Mouse (Mus musculus) neural tube, embryonic 14.5 days (tissue): ENCODE results near the gene Slc7a4. TPM values are rescaled to one million over a fixed set of nuclear protein-coding genes. Genes with fewer than 3 reads are reported as not detected.

Experiments used
- ATAC-seq: fragments of 200-750 bp; cut with Nextera tagmentation; 2 replicates; pipeline ENCODE4 v1.8.0; 2017; ENCODE audit warnings: low read depth, mild to moderate bottlenecking, moderate TSS enrichment, moderate library complexity
- H3K27ac ChIP-seq: fragments of 300-500 bp; sonication (generic); 2 replicates; pipeline ENCODE4 v1.5.1; 2014; ENCODE audit warnings: low read depth, mild to moderate bottlenecking, control low read depth, low read length, moderate library complexity, mixed read lengths
- H3K27me3 ChIP-seq: fragments of 300-500 bp; sonication (generic); 2 replicates; pipeline ENCODE4 v1.6.1; 2014; ENCODE audit warnings: low read length; ENCODE audit not compliant: control insufficient read depth, insufficient read depth
- H3K36me3 ChIP-seq: fragments of 300-500 bp; sonication (generic); 2 replicates; pipeline ENCODE4 v1.6.1; 2014; ENCODE audit warnings: low read length, mixed read lengths; ENCODE audit not compliant: control insufficient read depth, insufficient read depth
- H3K4me1 ChIP-seq: fragments of 300-500 bp; sonication (generic); 2 replicates; pipeline ENCODE4 v1.6.1; 2014; ENCODE audit warnings: low read length; ENCODE audit not compliant: control insufficient read depth, insufficient read depth
- H3K4me2 ChIP-seq: fragments of 300-500 bp; sonication (generic); 2 replicates; pipeline ENCODE4 v1.6.1; 2014; ENCODE audit warnings: mild to moderate bottlenecking, low read depth, low read length, control low read depth
- H3K4me3 ChIP-seq: fragments of 300-500 bp; sonication (generic); 2 replicates; pipeline ENCODE4 v1.5.1; 2014; ENCODE audit warnings: low read depth, low read length, control low read depth, mixed read lengths
- H3K9ac ChIP-seq: fragments of 300-500 bp; sonication (generic); replicated peaks from 2 replicates; pipeline ENCODE4 v1.6.1; 2014; ENCODE audit warnings: low read depth, mild to moderate bottlenecking, control low read depth, low read length, mixed read lengths
- H3K9me3 ChIP-seq: fragments of 300-500 bp; sonication (generic); 2 replicates; pipeline ENCODE4 v1.6.1; 2016; ENCODE audit warnings: low read length; ENCODE audit not compliant: control insufficient read depth
- WGBS: fragments of 180-500 bp; shearing (Covaris S2); extraction: QIAGEN DNeasy Blood & Tissue Kit; methylation state at CpG from one replicate; pipeline ENCODE4 v1.1.7; 2014; 5-methylcytosine and 5-hydroxymethylcytosine counted together
- polyA plus RNA-seq: library from polyadenylated mRNA; unstranded; fragments of >200 nt; fragmentation: Nextera tagmentation; extraction: Ambion mirVana; gene quantifications from 2 replicates; pipeline ENCODE4 v1.2.1, GENCODE M21; 2014

The Slc7a4 gene
- polyA plus RNA-seq, 1 experiment from 2014 or later = 39.1 TPM

DNA sequence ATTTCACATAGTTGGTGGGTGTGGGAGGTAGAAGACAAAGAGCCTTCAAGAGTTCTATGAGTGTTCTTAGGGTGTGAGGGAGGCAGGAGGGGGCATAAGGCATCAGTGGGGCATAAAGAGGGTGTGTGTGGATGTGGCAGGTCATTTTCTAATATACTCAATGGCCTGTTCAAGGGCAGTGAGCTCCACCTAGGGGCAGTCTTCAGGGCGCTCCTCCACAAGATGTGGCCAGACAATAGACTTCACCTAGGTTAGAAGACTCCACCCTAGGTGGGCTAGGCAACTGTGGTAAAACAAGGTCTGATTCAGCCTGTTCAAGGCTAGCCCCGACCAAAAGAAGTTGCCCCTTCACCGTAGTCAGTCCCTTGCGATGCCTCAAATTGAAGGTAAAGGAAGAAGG lies 50.7 kb downstream of the Slc7a4 start:
- no peak overlapping the region for H3K9ac ChIP-seq
- H3K4me2 ChIP-seq = no peak overlapping the region
- no peaks in the 10 kb centered on the region for H3K27me3 ChIP-seq
- H3K4me1 ChIP-seq = peaks cover 17% of the 10 kb centered on the region
- no peaks in the 10 kb centered on the region for H3K9me3 ChIP-seq
- H3K36me3 ChIP-seq = peaks cover 9% of the 10 kb centered on the region
- no peak overlapping the region for H3K4me3 ChIP-seq
- ATAC-seq = no peak
- 51% methylated on average over 4 of the region's 4 CpGs for WGBS
- no peak overlapping the region for H3K27ac ChIP-seq

DNA sequence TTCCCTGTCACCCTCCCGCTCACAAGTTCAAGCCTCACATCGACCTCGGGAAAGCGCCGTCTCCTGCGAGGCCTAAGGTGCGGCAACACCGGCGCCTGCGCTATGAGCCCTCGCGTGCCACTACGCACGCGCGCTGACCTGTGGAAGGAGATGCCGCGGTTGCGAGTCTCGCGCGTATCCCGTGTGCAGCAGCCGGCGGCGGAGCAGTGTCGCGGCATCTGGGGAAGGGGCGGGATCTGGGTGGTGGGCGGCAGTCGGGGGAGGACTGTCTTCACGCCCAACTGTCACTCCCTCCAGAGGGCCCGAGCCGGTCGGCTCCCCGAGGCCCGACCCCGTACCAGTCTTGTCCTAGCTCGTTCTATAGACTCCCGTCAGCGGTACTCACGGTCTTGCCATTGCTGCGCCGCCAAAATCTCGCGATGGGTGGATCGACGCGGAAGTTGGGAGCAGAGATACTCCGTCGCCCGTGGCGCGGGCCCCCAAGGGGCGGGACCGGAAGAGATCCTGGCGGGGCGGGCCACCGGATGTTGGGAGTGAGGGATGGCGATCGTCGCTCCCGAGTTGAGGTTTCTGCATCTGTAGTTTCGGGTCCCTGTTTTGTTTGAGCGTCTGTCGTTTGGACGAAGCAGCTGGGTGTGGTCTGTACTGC lies 52.2 kb downstream of the Slc7a4 start, which contains the start of gene Thap7:
Thap7 (minus strand) TSS at position 497 of the 649 bp plus-strand sequence.
- WGBS = under 1% methylated on average over 64 of the region's 67 CpGs
- Histone ChIP-seq H3K4me2 (peak within 1 kb of the TSS; percentile 91), H3K4me3 (peak within 1 kb of the TSS; percentile 70), H3K36me3 (peaks cover 22% of the 10 kb centered on the region), H3K4me1 (peaks cover 17% of the 10 kb centered on the region), H3K27ac (peak within 1 kb of the TSS; percentile 97), H3K9ac (peak within 1 kb of the TSS; percentile 90), H3K27me3 (no peaks in the 10 kb centered on the region), H3K9me3 (no peaks in the 10 kb centered on the region)
- peak; percentile 97 for ATAC-seq

DNA sequence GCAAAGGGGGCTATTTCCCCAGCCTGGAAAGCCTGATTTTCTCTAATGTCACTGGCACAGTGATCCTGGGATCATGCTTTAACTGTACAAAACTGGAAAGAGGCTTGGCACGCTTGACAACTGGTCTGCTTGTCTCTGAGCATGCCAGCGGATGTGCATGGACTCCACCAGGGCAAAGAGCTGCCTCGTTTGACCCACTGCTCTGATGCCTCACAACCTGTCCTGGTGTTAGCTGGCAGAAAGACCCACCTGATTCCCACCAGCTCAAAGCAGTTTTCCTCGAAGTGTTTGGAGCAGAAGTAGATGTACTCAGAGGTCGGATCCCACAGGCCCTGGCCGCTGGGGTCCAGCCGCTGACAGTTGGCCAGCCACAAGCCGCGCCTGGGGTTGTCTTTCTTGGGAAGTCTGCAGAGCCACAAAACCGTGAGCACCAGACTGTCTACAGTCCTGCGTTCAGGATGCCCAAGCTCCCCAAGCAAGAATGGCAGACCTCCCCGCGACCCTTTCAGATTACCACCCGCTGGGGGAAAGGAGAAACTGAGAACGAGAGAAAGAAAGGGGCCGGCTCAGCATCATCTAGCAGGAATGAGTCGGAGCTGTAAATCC lies 52.9 kb downstream of the Slc7a4 start:
- peak; percentile 2; the same call in 1 of the 2 replicates for ATAC-seq
- WGBS = 13% methylated on average over 17 of the region's 17 CpGs
- H3K36me3 ChIP-seq = peaks cover 29% of the 10 kb centered on the region

DNA sequence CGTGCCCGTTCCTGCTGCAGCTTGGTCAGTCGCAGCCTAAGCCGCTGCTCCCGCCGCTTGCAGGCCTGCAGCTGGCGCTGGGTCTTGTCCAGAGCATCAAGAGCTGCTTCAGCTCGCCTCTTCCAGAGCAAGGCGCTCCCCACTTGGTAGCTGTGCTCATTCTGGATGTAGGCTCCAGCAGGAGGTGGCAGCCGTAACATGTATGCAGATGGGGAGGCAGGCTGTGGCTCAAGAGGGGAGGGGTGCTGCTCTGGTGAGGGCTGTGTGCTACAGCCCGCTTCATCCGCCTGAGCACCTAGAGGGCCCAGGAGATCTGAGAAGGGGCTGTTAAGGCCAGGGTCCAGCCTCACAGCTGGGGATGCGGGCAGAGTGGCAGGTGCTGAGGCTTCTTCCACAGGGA lies 54.7 kb downstream of the Slc7a4 start:
- no peak for ATAC-seq
- 90% methylated on average over 13 of the region's 13 CpGs for WGBS
- no peak overlapping the region for H3K4me2 ChIP-seq
- no peaks in the 10 kb centered on the region for H3K27me3 ChIP-seq
- H3K9me3 ChIP-seq = no peaks in the 10 kb centered on the region
- no peak overlapping the region for H3K4me3 ChIP-seq
- H3K4me1 ChIP-seq = peaks cover 17% of the 10 kb centered on the region
- H3K9ac ChIP-seq = no peak overlapping the region
- H3K36me3 ChIP-seq = peaks cover 44% of the 10 kb centered on the region
- H3K27ac ChIP-seq = no peak overlapping the region

More for the DNA sequence above, 52.9 kb downstream of the Slc7a4 start:
- H3K27me3 ChIP-seq = no peaks in the 10 kb centered on the region
- H3K4me3 ChIP-seq = peak overlapping the region; percentile 70
- H3K4me2 ChIP-seq = peak overlapping the region; percentile 91
- peak overlapping the region; percentile 97 for H3K27ac ChIP-seq
- H3K9ac ChIP-seq = peak overlapping the region; percentile 90
- H3K9me3 ChIP-seq = no peaks in the 10 kb centered on the region
- H3K4me1 ChIP-seq = peaks cover 17% of the 10 kb centered on the region

DNA sequence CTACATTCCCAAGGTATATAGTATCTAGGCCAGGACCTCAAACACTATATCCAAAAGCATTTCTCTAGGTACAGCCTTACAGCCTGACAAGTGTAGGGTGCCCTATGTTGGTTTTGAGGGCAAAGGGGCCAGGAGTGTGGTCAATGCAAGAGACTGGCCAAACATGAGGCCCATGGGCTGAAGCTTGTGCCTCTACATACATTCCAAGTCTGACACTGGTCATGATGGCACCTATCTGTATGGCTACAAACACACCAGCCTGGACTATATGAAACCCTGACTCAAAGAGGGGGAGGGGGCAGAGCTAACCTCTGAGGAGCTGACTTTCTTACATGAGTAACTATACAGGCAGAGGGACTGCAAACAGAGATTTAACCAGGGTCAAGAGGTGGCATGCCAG lies 55.4 kb downstream of the Slc7a4 start:
- Histone ChIP-seq H3K27me3 (no peaks in the 10 kb centered on the region), H3K36me3 (peaks cover 50% of the 10 kb centered on the region), H3K27ac (no peak overlapping the region), H3K4me2 (no peak overlapping the region), H3K4me3 (no peak overlapping the region), H3K4me1 (peaks cover 17% of the 10 kb centered on the region), H3K9me3 (no peaks in the 10 kb centered on the region), H3K9ac (no peak overlapping the region)
- ATAC-seq = no peak

DNA sequence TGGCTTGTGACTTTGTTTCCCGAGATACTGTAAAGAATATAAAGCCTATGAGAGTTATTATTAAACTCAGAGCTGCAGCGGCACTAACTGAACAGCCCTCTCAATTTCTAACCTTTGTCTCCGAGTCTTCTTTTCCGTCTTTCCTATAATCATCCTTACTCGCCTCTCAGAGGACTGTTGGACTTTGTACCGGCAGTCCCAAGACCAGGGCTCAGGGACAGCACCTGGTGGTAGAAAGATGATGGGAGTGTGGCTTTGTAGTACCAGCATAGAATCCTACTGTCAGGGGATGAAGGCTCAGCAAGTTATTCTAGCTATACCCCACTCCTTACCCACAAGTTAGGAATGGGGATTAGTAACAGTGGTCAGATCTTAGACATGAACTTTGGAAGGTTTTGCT lies 56.8 kb downstream of the Slc7a4 start:
- no peak for ATAC-seq
- 91% methylated on average over 6 of the region's 6 CpGs for WGBS
- Histone ChIP-seq H3K9me3 (no peaks in the 10 kb centered on the region), H3K4me1 (peaks cover 8% of the 10 kb centered on the region), H3K4me2 (no peak overlapping the region), H3K27me3 (no peaks in the 10 kb centered on the region), H3K27ac (no peak overlapping the region), H3K9ac (no peak overlapping the region), H3K36me3 (peaks cover 64% of the 10 kb centered on the region), H3K4me3 (no peak overlapping the region)

DNA sequence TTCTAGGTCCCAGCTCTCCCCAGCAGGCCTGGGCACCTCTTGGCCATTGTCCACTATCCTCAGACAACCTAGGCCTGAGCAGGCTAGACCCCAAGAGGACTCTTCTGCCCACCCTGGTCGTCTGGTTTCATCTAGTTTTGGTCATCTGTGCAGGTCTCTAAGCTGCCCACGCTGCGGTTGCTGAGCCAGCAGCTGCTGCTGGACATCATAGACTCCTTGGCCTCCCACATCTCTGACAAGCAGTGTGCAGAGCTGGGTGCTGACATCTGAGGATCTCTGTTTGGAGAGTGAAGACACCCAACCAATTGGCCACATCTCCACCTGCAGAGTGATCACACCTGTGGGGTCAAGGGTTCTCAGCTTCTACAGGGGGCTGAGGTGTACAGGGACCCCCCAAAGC lies 57.5 kb downstream of the Slc7a4 start:
- Histone ChIP-seq H3K4me2 (no peak overlapping the region), H3K36me3 (peaks cover 71% of the 10 kb centered on the region), H3K9ac (no peak overlapping the region), H3K4me3 (no peak overlapping the region), H3K9me3 (no peaks in the 10 kb centered on the region), H3K27me3 (no peaks in the 10 kb centered on the region), H3K4me1 (peaks cover 8% of the 10 kb centered on the region), H3K27ac (no peak overlapping the region)
- WGBS = 83% methylated on average over 3 of the region's 3 CpGs
- ATAC-seq = no peak

DNA sequence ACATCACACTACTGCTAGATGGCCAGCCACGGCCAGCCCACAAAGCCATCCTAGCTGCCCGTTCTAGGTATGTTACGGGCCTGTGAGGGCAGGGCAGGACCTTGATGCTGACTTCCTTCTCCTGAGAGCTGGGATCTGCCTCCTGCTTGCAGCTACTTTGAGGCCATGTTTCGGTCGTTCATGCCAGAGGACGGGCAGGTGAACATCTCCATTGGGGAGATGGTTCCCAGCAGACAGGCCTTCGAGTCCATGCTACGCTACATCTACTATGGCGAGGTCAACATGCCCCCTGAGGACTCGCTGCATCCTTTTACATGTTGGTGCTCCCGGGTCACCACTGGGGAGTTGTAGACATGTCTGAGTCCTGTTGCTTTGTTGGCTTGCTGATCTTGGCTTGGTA lies 58.9 kb downstream of the Slc7a4 start:
- no peak overlapping the region for H3K4me3 ChIP-seq
- ATAC-seq = no peak
- no peaks in the 10 kb centered on the region; the same call in 1 of the 2 replicates for H3K4me1 ChIP-seq
- H3K27ac ChIP-seq = no peak overlapping the region
- no peaks in the 10 kb centered on the region for H3K9me3 ChIP-seq
- 92% methylated on average over 11 of the region's 11 CpGs for WGBS
- H3K9ac ChIP-seq = no peak overlapping the region
- no peaks in the 10 kb centered on the region for H3K27me3 ChIP-seq
- peaks cover 82% of the 10 kb centered on the region for H3K36me3 ChIP-seq
- no peak overlapping the region for H3K4me2 ChIP-seq
